Mouse (Mus musculus): ENCODE results near the gene Ccni. TPM values are rescaled to one million over a fixed set of nuclear protein-coding genes. Genes with fewer than 3 reads are reported as not detected.

Gene Ccni
- polyA plus RNA-seq, 1 experiment from 2014 or later = 132 TPM

DNA sequence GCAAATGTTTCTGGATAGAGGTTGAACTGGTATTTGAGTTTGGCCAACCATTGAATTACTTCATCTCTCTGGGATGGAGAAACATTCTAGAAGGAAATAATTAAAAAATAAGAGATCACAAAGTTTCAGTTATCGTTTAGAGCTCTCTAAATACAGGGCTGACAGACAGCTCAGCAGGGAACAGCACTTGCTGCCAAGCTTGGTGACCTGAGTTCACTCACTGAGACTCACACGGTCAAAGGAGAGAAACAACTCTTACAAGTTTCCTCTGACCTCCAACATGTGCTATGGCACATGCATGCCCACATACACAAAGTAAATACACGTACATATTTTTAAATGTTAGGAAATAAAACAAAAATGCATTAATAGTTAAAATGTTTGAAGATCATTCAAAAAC lies 16.7 kb downstream of the Ccni start:
- Histone ChIP-seq H3K9ac (no peak overlapping the region), H3K4me2 (no peak overlapping the region), H3K36me3 (peaks cover 55% of the 10 kb centered on the region), H3K27me3 (no peaks in the 10 kb centered on the region), H3K27ac (no peak overlapping the region), H3K4me3 (no peak overlapping the region), H3K4me1 (no peaks in the 10 kb centered on the region), H3K9me3 (no peaks in the 10 kb centered on the region)
- WGBS = 69% methylated on average over 3 of the region's 3 CpGs
- ATAC-seq (ENCODE audit: borderline replicate concordance, extremely low read depth, low FRiP score, low TSS enrichment) = no peak

DNA sequence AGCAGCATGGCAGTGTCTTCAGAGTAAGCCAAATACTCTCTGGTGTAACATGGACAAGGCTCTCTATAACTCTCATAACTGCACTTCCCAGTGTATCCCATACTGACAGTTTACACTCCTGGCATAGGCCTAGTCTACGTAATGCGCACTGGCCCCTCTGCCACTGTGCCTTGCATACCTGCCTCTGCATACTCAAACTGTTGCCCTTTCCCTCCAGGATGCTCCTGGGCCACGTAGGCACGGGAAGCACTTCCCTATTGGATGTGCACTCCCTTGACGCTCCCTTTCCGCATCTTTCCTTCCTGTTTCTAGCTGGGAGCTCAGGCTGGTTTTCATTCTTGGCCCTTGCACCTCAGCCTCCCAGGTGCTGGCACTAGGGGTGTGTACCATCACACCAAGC lies 21.7 kb downstream of the Ccni start:
- no peak for ATAC-seq (ENCODE audit: borderline replicate concordance, extremely low read depth, low FRiP score, low TSS enrichment)
- H3K36me3 ChIP-seq = peaks cover 75% of the 10 kb centered on the region
- H3K9ac ChIP-seq = no peak overlapping the region
- H3K4me1 ChIP-seq = no peaks in the 10 kb centered on the region
- H3K4me3 ChIP-seq = no peak overlapping the region
- no peak overlapping the region for H3K27ac ChIP-seq
- no peaks in the 10 kb centered on the region for H3K9me3 ChIP-seq
- H3K27me3 ChIP-seq = no peaks in the 10 kb centered on the region
- no peak overlapping the region for H3K4me2 ChIP-seq
- 83% methylated on average over 6 of the region's 6 CpGs for WGBS

DNA sequence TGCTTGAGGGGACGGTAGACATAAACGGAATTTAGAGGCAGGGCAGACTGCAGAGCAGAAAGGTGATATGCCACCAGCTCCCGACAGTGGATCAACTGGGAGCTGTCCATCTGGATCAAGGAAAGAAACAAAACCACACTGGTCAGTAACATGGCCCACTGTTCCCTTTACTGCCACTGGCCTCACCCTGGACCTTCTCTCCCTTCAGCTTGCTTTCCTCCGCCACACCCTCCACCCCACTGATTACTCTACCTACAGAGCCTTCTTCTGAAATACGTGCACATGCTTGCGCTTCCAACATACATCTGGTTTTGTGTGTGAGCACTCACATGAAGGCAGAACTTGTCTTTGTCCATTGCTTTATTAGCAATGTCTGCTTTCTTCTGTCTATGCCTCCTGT lies 23.0 kb downstream of the Ccni start:
- Histone ChIP-seq H3K36me3 (peaks cover 69% of the 10 kb centered on the region), H3K9ac (no peak overlapping the region), H3K4me1 (no peaks in the 10 kb centered on the region), H3K27me3 (no peaks in the 10 kb centered on the region), H3K4me3 (no peak overlapping the region), H3K27ac (no peak overlapping the region), H3K4me2 (no peak overlapping the region), H3K9me3 (no peaks in the 10 kb centered on the region)
- no peak for ATAC-seq (ENCODE audit: borderline replicate concordance, extremely low read depth, low FRiP score, low TSS enrichment)
- 78% methylated on average over 6 of the region's 6 CpGs for WGBS

DNA sequence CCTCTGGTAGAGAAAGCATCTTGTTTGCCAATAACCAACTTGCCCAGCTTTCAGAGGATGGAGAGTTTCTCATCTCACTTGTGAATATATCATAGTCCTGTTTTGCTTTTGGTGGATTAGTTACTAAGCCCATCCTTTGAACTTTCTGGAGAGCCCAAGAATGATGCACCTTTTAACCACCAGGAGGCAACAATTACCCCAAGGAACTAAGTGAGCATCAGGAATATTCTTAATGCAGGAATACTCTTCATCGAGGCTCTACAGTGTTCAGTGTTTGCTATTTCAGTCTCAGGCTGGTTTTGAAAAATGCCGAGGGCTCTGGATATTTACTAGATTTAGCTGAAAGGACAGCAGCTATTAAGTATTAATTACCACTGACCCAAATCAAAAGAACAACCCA lies 26.0 kb downstream of the Ccni start:
- WGBS = 45% methylated on average over 2 of the region's 2 CpGs
- Histone ChIP-seq H3K9ac (no peak overlapping the region), H3K9me3 (no peaks in the 10 kb centered on the region), H3K4me3 (no peak overlapping the region), H3K27me3 (no peaks in the 10 kb centered on the region), H3K4me1 (no peaks in the 10 kb centered on the region), H3K4me2 (no peak overlapping the region), H3K36me3 (peaks cover 61% of the 10 kb centered on the region), H3K27ac (no peak overlapping the region)
- ATAC-seq (ENCODE audit: borderline replicate concordance, extremely low read depth, low FRiP score, low TSS enrichment) = peak; percentile 31; the same call in 1 of the 2 replicates

DNA sequence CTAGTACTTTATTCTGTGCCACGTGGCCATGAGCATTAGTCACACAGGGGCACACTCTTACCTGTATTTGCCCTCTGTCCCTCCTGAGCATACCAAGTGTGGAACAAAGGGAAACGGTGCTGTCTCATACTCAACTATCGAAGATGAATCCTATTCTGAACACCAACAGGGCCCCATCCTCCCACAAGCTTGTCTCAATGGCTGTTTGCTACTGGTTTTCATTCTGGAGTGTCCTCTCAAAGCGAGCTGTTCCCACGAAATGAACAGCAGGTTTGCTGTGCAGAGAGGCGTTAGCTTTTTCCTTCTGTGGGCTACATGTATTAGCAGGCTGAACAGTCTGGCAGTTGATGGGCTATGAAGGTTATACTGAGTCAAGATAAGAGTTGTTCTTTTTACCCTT lies 27.7 kb downstream of the Ccni start:
- no peaks in the 10 kb centered on the region for H3K4me1 ChIP-seq
- no peak overlapping the region for H3K27ac ChIP-seq
- no peaks in the 10 kb centered on the region for H3K9me3 ChIP-seq
- H3K9ac ChIP-seq = no peak overlapping the region
- H3K27me3 ChIP-seq = no peaks in the 10 kb centered on the region
- H3K36me3 ChIP-seq = peaks cover 60% of the 10 kb centered on the region; the same call in 1 of the 2 replicates
- H3K4me3 ChIP-seq = no peak overlapping the region
- H3K4me2 ChIP-seq = no peak overlapping the region
- ATAC-seq (ENCODE audit: borderline replicate concordance, extremely low read depth, low FRiP score, low TSS enrichment) = no peak
- 59% methylated on average over 6 of the region's 6 CpGs for WGBS

DNA sequence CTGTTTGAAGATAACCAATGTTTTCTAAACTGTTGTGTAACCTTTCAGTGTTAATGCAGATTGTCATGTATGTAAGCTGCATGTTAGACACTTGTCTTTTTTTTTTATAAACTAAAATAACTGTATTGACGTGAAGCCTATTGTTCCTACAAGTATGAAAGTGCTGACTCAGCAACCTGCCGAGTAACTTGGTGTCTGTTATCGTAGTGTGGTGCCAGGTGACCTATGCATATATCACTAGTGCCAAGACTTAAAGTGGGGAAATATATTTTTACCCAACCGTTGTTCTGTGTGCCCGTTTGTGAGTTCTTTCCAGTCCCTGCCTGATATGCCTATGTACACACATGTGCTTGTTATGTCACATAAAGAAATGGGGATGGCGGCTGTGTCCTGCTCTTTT lies 31.6 kb downstream of the Ccni start:
- Histone ChIP-seq H3K4me3 (no peak overlapping the region), H3K4me1 (no peaks in the 10 kb centered on the region), H3K27ac (no peak overlapping the region), H3K9ac (no peak overlapping the region), H3K4me2 (no peak overlapping the region), H3K9me3 (no peaks in the 10 kb centered on the region), H3K36me3 (peaks cover 60% of the 10 kb centered on the region), H3K27me3 (no peaks in the 10 kb centered on the region)
- no peak for ATAC-seq (ENCODE audit: borderline replicate concordance, extremely low read depth, low FRiP score, low TSS enrichment)
- WGBS = 83% methylated on average over 6 of the region's 6 CpGs

DNA sequence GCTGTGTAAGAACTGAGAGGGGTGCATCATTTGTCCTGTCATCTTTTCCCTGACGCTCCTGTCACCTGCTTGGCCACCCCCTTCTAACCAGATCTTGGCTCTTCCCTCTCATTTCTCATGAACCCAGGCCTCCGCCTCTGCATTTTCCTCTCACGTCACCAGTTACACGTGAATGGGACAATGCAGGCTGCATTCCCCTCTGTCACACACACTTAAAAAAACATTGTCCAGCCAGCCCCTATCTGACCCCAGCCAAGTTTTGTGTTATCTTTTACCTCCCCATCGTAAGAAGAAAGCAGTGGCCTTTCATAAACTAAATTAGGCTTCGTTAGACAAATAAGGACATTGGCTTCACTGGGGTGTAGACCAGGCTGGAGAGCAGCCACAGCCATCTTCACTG lies 33.8 kb downstream of the Ccni start:
- Histone ChIP-seq H3K27ac (no peak overlapping the region), H3K36me3 (peaks cover 64% of the 10 kb centered on the region), H3K4me2 (no peak overlapping the region), H3K9ac (no peak overlapping the region), H3K9me3 (no peaks in the 10 kb centered on the region), H3K27me3 (no peaks in the 10 kb centered on the region), H3K4me1 (no peaks in the 10 kb centered on the region), H3K4me3 (no peak overlapping the region)
- no peak for ATAC-seq (ENCODE audit: borderline replicate concordance, extremely low read depth, low FRiP score, low TSS enrichment)
- 79% methylated on average over 6 of the region's 6 CpGs for WGBS

DNA sequence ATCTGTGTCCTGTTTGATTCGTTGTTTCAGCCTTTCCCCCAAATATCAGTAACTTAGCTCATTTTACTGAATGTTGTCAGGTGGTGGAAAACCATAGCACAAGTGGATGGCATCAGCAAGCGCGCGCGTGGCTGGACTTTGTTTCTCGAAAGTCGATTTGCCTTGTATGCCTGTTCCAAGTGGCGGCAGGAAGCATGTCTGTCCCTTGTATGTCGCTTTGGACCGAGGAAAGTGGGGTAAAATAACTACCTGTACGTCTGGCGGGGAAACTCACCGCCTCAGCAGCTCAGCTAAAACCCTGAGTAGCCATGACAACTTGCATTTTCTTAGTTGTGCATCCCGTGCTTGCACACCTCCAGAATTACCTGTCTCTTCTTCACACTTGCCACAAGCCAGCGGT lies 34.9 kb downstream of the Ccni start:
- Histone ChIP-seq H3K27me3 (no peaks in the 10 kb centered on the region), H3K27ac (no peak overlapping the region), H3K4me2 (no peak overlapping the region), H3K9me3 (no peaks in the 10 kb centered on the region), H3K4me3 (no peak overlapping the region), H3K9ac (no peak overlapping the region), H3K36me3 (peaks cover 69% of the 10 kb centered on the region), H3K4me1 (no peaks in the 10 kb centered on the region)
- no peak for ATAC-seq (ENCODE audit: borderline replicate concordance, extremely low read depth, low FRiP score, low TSS enrichment)
- 93% methylated on average over 15 of the region's 15 CpGs for WGBS

DNA sequence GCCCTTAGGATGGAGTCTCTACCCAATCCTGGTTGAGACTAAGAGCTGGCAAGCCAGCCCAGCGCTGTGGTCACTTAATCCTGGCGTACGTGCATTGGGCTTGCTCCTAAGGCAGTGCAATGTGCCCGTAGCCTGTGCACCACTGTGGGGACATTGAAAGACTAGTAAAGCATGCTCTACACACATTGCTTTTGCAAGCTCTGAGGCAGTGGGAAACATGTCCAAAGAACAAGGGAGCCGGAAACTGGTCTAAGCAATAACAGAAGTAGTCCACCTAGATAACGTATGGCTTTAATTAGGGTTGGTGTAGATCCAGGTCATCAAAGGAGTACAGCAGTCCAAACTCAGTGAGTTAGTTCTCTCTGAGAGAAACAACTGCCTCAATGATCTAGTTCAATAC lies 37.6 kb downstream of the Ccni start:
- H3K36me3 ChIP-seq = peaks cover 77% of the 10 kb centered on the region
- H3K9ac ChIP-seq = no peak overlapping the region
- WGBS = 89% methylated on average over 6 of the region's 6 CpGs
- H3K9me3 ChIP-seq = no peaks in the 10 kb centered on the region
- no peaks in the 10 kb centered on the region for H3K4me1 ChIP-seq
- ATAC-seq (ENCODE audit: borderline replicate concordance, extremely low read depth, low FRiP score, low TSS enrichment) = no peak
- no peak overlapping the region for H3K4me3 ChIP-seq
- no peak overlapping the region for H3K4me2 ChIP-seq
- no peaks in the 10 kb centered on the region for H3K27me3 ChIP-seq
- no peak overlapping the region for H3K27ac ChIP-seq

DNA sequence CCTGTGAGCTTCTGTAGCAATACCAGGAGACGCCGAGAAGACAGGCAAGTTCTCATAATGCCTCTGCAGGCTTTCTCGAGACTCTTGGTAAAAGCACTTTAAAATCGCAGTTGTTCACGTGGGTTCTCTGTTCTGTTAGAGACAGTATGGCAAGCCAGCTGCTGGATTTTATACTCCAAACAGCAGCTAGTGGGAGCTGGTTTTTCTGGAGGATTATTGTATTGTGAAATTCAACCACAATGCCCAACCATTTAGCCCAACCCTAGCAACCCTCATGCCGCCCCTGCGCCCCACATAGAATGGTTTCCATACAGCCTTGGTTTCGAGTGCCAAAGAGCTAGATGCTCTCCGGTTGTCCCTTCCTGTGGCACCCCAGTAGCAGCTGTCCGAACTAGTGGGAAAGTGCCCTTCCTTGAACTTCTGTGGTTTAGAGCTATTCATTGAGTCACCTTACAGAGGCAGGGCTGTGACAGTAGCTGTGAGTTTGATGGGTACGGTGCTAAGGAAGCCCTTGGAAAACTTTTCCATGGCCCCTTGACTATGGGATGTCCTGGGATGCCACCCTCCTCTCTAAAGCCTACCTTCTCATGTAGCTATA lies 38.3 kb downstream of the Ccni start:
- H3K36me3 ChIP-seq = peaks cover 73% of the 10 kb centered on the region

DNA sequence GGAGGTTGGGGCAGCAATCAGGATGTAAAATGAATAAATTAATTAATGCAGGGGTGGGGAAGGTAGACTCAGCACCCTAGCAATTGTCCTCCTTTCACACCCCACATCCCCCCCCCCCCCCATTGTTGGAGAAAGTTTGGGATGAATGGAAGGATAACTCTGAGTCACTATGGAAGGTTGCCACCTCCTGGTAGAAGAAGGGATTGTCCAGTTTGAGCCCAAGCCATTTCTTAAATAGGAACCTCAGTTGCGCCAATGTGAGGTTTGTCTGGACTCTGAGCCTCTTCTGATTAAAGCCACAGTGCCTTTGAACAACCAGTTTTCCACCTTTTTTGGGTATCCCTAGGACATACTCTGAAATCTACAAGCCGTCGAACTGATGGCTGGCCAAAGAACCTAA lies 42.8 kb downstream of the Ccni start:
- no peaks in the 10 kb centered on the region for H3K4me1 ChIP-seq

More for the DNA sequence above, 38.3 kb downstream of the Ccni start:
- no peaks in the 10 kb centered on the region for H3K4me1 ChIP-seq
- no peaks in the 10 kb centered on the region for H3K9me3 ChIP-seq
- H3K27ac ChIP-seq = no peak overlapping the region
- H3K27me3 ChIP-seq = no peaks in the 10 kb centered on the region
- 95% methylated on average over 11 of the region's 11 CpGs for WGBS
- ATAC-seq (ENCODE audit: borderline replicate concordance, extremely low read depth, low FRiP score, low TSS enrichment) = no peak
- no peak overlapping the region for H3K4me2 ChIP-seq
- no peak overlapping the region for H3K4me3 ChIP-seq
- no peak overlapping the region for H3K9ac ChIP-seq

DNA sequence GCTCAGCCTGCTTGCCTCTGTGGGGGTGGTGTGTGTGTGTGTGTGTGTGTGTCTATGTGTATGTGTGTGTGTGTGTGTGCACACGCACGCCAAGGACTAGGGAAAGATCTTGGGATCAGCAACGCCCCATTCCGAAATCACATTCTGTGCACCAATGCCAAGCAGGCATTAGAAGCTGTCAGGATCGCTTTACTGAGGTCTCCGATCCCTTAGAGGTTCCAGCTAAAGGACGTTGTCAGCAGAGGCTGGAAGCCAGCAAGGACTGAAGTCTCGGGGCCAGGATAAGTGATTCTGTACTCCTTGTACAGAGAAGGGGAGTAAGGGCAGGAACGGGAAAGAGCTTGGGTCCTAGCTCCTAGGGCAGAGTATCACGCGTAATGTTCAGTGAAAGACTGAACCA lies 51.9 kb downstream of the Ccni start:
- Histone ChIP-seq H3K27ac (no peak overlapping the region), H3K27me3 (no peaks in the 10 kb centered on the region), H3K4me1 (peaks cover 37% of the 10 kb centered on the region), H3K9me3 (no peaks in the 10 kb centered on the region), H3K9ac (no peak overlapping the region), H3K4me2 (no peak overlapping the region), H3K36me3 (peaks cover 46% of the 10 kb centered on the region), H3K4me3 (no peak overlapping the region)
- ATAC-seq (ENCODE audit: borderline replicate concordance, extremely low read depth, low FRiP score, low TSS enrichment) = no peak
- 76% methylated on average over 11 of the region's 11 CpGs for WGBS

More for the DNA sequence above, 42.8 kb downstream of the Ccni start:
- Histone ChIP-seq H3K9me3 (no peaks in the 10 kb centered on the region), H3K27me3 (no peaks in the 10 kb centered on the region), H3K4me2 (no peak overlapping the region), H3K27ac (no peak overlapping the region), H3K9ac (no peak overlapping the region), H3K36me3 (peaks cover 69% of the 10 kb centered on the region), H3K4me3 (no peak overlapping the region)
- WGBS = 85% methylated on average over 3 of the region's 3 CpGs
- no peak for ATAC-seq (ENCODE audit: borderline replicate concordance, extremely low read depth, low FRiP score, low TSS enrichment)

DNA sequence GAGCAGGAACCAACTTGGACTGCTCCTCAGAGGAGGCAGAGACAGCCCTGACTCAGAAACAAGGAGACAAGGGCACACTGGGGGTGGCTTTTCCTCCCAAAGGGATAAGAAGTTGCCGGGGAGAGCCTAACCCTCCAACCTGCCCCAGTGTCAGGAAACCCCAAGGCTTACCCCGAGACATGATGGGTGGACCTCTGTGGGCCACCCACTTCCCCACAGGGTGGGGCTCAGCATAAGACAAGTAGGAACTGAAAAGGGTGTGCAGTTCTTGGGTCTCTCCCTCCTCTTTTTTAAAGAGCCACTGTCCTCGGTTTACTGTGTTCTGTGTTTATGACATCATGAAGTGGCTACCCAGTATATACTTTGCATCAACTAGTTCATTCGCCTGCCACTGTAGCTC lies 53.8 kb downstream of the Ccni start:
- no peaks in the 10 kb centered on the region for H3K27me3 ChIP-seq
- no peak overlapping the region for H3K4me2 ChIP-seq
- H3K9me3 ChIP-seq = no peaks in the 10 kb centered on the region
- H3K9ac ChIP-seq = no peak overlapping the region
- no peak overlapping the region for H3K4me3 ChIP-seq
- H3K27ac ChIP-seq = 0 out of 2 replicates have a peak overlapping the region, but pooled peaks have one; percentile 16
- H3K36me3 ChIP-seq = peaks cover 37% of the 10 kb centered on the region
- peaks cover 37% of the 10 kb centered on the region for H3K4me1 ChIP-seq
- ATAC-seq (ENCODE audit: borderline replicate concordance, extremely low read depth, low FRiP score, low TSS enrichment) = no peak
- 65% methylated on average over 4 of the region's 4 CpGs for WGBS
